Mouse (Mus musculus) left cerebral cortex, adult 11 months (tissue): Measurements from ENCODE around the gene Pip4k2a.

Experiments
- DNase-seq: peaks from one replicate; pipeline ENCODE4 v3.0.0; 2022; ENCODE audit warnings: low spot score

Pip4k2a gene

DNA sequence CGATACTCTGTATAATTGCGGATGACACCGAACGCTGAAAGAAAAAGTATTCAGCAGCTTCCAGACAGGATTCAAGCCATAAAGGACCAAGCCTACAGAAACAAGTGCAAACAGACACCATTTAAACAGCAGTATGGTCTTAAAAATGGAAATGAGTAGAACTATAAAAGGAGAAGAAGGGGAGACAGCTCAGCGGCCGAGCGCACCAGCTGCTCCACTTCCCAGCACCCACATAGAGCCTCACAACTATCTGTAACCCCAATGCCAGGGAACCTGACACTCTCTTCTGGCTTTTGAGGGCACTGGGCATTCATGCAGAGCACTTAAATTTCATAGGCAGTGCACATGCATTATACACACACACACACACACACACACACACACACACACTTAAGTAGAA lies 18.3 kb downstream of the Pip4k2a start:
- no peak for DNase-seq

- no peak for DNase-seq
Observed at GRCm38 (mm10) chr2:18979046-18979445, 18.9 kb downstream of the Pip4k2a start.

- no peak for DNase-seq
Observed at GRCm38 (mm10) chr2:18977201-18977805, 20.6 kb downstream of the Pip4k2a start.

DNA sequence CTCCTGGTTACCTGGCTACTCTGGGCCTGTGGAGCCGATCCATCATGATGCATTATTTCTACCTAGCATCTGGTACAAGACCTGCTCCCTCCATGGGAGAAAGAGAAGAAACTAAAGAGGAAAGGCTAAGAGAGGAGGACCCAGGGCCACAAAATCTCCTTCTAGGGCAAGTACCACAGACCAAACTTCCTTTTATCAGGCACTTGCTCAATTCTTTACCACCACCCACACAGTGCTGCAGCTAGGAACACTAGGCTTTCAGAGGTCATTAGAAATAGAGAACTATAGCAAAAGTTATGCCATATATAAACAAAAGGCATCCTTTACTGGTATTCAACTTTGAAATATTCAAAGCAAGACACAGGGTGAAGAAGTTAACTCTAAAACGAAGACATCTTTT lies 21.8 kb downstream of the Pip4k2a start:
- DNase-seq, result no peak

DNA sequence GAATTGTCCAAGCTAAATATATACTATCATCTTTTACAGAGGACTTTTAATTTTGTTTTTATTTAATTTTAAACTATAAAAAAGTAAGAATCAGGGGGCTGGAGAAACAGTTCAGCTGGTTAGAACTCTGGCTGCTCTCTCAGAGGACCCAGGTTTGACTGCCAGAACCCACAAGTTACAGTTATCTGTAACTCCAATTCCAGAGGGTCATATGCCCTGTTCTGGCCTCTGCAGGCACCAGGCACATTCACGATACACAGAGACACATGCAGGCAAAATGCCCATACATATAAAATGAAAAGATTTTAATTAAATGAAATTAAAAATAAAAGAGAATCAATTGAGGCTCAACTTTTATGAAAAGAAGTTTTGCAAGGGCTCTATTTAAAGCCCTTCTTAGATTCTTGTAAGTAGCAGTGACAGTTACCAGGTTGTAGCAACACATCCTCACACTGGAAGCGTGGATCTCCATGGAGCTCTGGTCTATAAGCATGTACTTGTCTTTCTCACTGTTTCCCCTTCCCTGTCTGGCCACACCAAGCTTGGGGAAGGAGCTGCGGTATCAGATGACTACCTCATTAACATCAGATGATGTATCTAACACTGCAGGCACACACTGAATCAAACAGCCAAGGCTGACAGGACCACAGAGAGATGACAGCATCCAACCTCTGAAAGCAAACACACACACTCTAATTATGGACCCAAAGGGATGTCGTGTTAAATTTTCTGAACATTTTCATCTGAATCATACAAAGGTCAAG lies 22.9 kb downstream of the Pip4k2a start:
- no peak for DNase-seq

GRCm38 (mm10) chr2:18971564-18971963 lies 26.4 kb downstream of the Pip4k2a start:
- DNase-seq, result no peak

- DNase-seq, result no peak
Observed at GRCm38 (mm10) chr2:18970461-18970860, 27.5 kb downstream of the Pip4k2a start.

- no peak for DNase-seq
Observed at GRCm38 (mm10) chr2:18969066-18969681, 28.8 kb downstream of the Pip4k2a start.

DNA sequence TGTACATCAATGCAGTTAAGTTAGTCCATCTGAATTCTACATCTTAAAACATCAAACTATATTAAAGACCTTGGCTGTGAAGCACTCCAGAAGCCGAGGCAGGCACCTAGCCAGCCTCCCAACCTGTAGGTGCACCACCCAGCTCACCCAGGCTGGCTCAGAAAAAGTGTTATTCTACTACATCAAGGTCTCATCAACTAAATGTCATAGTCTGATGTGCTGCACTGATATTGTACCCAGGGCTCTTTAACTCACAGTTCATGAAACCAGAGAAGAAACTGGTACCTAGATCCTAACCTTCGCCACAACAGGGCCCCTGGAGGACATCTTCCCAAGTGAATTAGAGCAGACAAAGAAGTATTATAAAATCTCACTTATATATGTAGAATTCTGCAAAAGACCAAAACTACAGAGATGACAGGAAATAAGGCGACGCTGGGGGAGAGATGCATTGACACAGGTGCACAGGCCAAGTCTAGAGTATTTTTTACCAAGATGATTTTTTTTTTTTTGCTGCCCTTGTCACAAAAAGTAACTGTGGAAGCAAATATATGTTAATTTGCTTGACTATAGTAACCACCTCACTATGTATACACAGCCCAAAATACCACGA lies 30.4 kb downstream of the Pip4k2a start:
- DNase-seq, result no peak

GRCm38 (mm10) chr2:18966566-18966965 lies 31.4 kb downstream of the Pip4k2a start:
- no peak for DNase-seq

DNA sequence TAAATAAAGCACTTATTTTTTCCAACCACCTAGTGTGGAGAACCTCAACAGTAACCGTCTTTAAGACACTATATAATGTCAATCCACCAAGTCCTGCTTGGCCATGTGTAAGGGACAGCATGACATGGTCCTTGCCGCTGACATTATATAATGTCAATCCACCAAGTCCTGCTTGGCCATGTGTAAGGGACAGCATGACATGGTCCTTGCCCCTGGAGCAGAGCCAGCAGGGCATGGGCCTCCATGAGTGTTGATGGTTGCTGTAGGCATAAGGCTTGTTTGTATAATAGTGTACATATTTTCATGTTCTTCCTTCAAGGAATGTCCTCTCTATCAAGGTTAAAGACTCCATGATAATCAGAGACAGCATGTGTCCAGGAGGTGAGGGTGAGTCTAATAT lies 32.0 kb downstream of the Pip4k2a start:
- no peak for DNase-seq

DNA sequence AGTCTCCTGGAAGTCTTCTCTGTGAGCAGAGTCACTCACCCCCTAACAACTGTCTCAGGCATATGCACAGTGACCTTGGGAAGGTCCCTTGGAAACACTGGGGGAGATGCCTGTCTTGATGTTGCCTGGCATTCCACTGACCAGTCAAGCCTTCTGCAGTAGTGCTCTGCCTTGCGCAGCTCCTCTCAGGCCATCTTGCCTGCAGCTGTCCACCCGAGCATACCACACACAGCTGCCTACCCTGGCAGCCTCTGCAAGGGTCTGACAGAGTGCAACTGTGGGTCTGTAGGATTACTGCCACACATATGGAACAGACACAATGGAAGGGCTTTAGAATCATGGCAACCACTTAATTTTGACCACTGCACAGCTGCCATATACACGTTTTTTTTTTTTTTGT lies 32.8 kb downstream of the Pip4k2a start:
- DNase-seq, result no peak

- no peak for DNase-seq
Observed at GRCm38 (mm10) chr2:18963286-18964040, 34.5 kb downstream of the Pip4k2a start.

- DNase-seq, result no peak
Observed at GRCm38 (mm10) chr2:18962502-18962901, 35.4 kb downstream of the Pip4k2a start.

GRCm38 (mm10) chr2:18960376-18960973 lies 37.5 kb downstream of the Pip4k2a start:
- no peak for DNase-seq

DNA sequence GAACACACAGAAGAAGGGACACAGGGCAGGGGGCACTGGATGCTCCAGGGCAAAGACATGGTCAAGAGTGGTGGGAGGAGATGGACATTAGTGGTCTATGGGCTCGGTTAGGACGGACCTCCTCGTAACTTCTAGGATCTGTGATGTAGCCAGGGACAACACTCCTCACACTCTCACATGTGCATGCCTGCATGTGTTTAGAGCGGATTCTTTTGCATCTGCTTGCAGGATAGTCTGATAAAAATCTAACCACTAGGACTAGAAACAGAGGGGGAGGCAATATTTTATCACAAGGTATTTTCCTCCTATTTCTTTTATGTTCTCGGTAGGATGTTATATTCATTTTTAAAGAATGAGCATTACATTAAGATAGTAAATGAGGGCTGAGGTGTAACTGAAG lies 38.4 kb downstream of the Pip4k2a start:
- no peak for DNase-seq

DNA sequence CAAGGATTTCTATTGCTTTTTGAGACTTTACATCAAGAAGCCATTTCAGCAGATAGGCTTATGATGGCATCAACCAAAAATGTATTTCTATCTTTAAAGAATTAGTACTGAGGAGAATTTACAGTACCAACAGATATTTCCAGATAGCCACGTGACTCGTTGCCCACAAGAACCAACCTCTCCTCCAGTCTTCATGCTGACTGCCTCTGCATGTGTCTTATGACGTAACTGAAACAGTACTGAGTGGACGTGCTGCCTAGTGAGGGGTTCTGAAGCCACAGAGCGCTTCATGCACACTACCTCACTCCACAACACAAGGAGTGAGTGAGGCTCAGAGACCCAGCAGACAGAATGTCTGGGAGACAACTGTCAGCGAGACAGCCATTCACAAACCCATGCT lies 38.9 kb downstream of the Pip4k2a start:
- no peak for DNase-seq

GRCm38 (mm10) chr2:18958501-18958900 lies 39.4 kb downstream of the Pip4k2a start:
- DNase-seq, result no peak

GRCm38 (mm10) chr2:18958044-18958443 lies 39.9 kb downstream of the Pip4k2a start:
- DNase-seq, result no peak

DNA sequence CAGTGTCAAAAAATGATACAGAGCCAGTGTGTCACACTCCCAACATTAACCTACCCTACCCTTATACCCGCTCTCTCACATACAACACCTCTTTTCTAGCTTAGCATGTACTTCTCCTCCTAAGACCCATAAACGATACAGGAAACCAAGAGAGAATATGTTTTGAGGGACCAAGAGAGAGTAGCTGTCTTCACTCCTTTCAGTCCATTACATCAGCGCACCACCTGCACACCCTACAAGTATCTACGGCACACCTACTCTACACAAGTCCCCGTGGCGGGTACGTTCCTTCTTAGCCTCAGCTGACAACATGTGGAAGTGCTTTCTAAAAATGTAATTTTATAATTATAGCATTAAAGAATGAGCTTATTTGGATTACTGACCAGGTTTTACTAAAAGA lies 40.5 kb downstream of the Pip4k2a start:
- no peak for DNase-seq

DNA sequence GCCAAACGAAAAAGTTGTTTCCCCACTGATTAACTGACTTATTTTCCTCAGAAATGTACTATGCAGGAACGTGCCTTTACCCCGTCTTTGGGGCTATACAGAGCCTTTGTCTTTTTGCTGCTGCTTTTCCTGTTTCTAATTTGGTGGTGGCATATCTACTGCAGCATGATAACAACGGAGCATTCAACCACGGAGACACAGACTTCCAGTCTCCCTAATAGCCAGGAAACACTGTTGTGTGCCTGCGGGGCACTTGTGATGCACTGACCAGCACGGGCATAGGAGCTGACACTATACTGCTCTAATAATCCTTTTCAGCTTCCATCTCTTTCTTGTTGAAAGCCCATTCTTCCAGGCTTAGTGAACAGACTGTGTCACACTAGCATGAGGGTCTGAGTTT lies 41.0 kb downstream of the Pip4k2a start:
- no peak for DNase-seq

GRCm38 (mm10) chr2:18956424-18956823 lies 41.5 kb downstream of the Pip4k2a start:
- DNase-seq, result no peak
